Mouse (Mus musculus) CH12.LX (cell line): ENCODE data around the gene Mlxipl. TPM values are rescaled to one million over a fixed set of nuclear protein-coding genes. Genes with fewer than 3 reads are reported as not detected.

ENCODE experiments used
- DNase-seq: peaks from one replicate; pipeline ENCODE4 v3.0.0-alpha.2; 2013; ENCODE audit errors: extremely low read depth
- H3K27ac ChIP-seq: 2 replicates; pipeline ENCODE4 v1.5.1; 2012; ENCODE audit warnings: low read depth, mild to moderate bottlenecking, control low read depth, moderate library complexity; ENCODE audit not compliant: insufficient read depth
- H3K27me3 ChIP-seq: replicated peaks from 2 replicates; pipeline ENCODE3; 2012; ENCODE audit warnings: inconsistent platforms
- H3K36me3 ChIP-seq, 2 experiments: replicated peaks in 1 of 2; 2 replicates each; pipeline versions ENCODE3 to v1.6.1; 2012; ENCODE audit warnings: inconsistent platforms in 1 of 2, low read length in 1 of 2, mild to moderate bottlenecking in 1 of 2, mixed read lengths in 1 of 2, moderate library complexity in 1 of 2; ENCODE audit not compliant: control insufficient read depth in 1 of 2, insufficient read depth in 1 of 2
- H3K4me1 ChIP-seq, 2 experiments: 2 replicates each; pipeline ENCODE4 v1.6.1; 2012; ENCODE audit warnings: inconsistent platforms in 1 of 2, moderate library complexity in 1 of 2; ENCODE audit not compliant: insufficient read depth in 2 of 2, control insufficient read depth in 1 of 2
- H3K4me2 ChIP-seq: 2 replicates; pipeline ENCODE4 v1.6.1; 2012; ENCODE audit warnings: low read depth, mild to moderate bottlenecking, control low read depth; ENCODE audit not compliant: poor library complexity, insufficient read depth, severe bottlenecking
- H3K4me3 ChIP-seq, 3 experiments: fragments of 150-350 bp in 1 of 3; sonication (generic) in 1 of 3; replicated peaks in 1 of 3; 2 replicates each; pipeline versions ENCODE3 to v1.5.1; 2011 to 2012; ENCODE audit warnings: low read depth in 2 of 3, low read length in 2 of 3, mild to moderate bottlenecking in 2 of 3, moderate library complexity in 2 of 3, control low read depth in 1 of 3, improper control_type of control experiment in 1 of 3, inconsistent platforms in 1 of 3, mixed read lengths in 1 of 3; ENCODE audit not compliant: poor library complexity in 1 of 3
- H3K79me2 ChIP-seq: replicated peaks from 2 replicates; pipeline ENCODE4 v1.6.1; 2012; ENCODE audit warnings: mild to moderate bottlenecking, moderate library complexity; ENCODE audit not compliant: control insufficient read depth, poor library complexity, insufficient read depth, severe bottlenecking; ENCODE audit errors: extremely low read depth
- H3K9ac ChIP-seq: 2 replicates; pipeline ENCODE4 v1.6.1; 2012; ENCODE audit warnings: low read depth, mild to moderate bottlenecking, control low read depth, moderate library complexity; ENCODE audit not compliant: insufficient read depth
- H3K9me3 ChIP-seq: replicated peaks from 2 replicates; pipeline ENCODE3; 2012; ENCODE audit warnings: low read length, inconsistent platforms, mixed read lengths
- ELF1 ChIP-seq: IDR thresholded peaks from 2 replicates; pipeline ENCODE4 v1.6.1; 2014; ENCODE audit warnings: low read depth, mild to moderate bottlenecking, inconsistent platforms, low read length, improper control_type of control experiment
- ETS1 ChIP-seq: conservative IDR thresholded peaks from 2 replicates; pipeline ENCODE4 v1.6.1; 2012; ENCODE audit warnings: low read depth, mild to moderate bottlenecking, inconsistent platforms, low read length, improper control_type of control experiment, moderate library complexity
- GABPA ChIP-seq: IDR thresholded peaks from 2 replicates; pipeline ENCODE4 v1.6.1; 2012; ENCODE audit warnings: low read depth, low read length, improper control_type of control experiment, inconsistent platforms; ENCODE audit not compliant: insufficient replicate concordance
- HCFC1 ChIP-seq: IDR thresholded peaks from 2 replicates; pipeline ENCODE4 v1.6.1; 2012; ENCODE audit warnings: low read depth, mild to moderate bottlenecking, inconsistent platforms, low read length, improper control_type of control experiment
- IRF4 ChIP-seq: IDR thresholded peaks from 2 replicates; pipeline ENCODE4 v1.6.1; 2014; ENCODE audit warnings: low read depth, mild to moderate bottlenecking, inconsistent platforms, low read length, improper control_type of control experiment
- JUN ChIP-seq: IDR thresholded peaks from 2 replicates; pipeline ENCODE4 v1.6.1; 2011; ENCODE audit warnings: low read depth, mild to moderate bottlenecking, low read length, improper control_type of control experiment, moderate library complexity; ENCODE audit not compliant: insufficient read depth
- KAT2A ChIP-seq: IDR thresholded peaks from 2 replicates; pipeline ENCODE4 v1.6.1; 2012; ENCODE audit warnings: low read length, improper control_type of control experiment, inconsistent platforms; ENCODE audit not compliant: insufficient replicate concordance
- MAFK ChIP-seq: IDR thresholded peaks from 2 replicates; pipeline ENCODE4 v1.6.1; 2011; ENCODE audit warnings: low read length, improper control_type of control experiment; ENCODE audit not compliant: insufficient replicate concordance
- MAZ ChIP-seq: IDR thresholded peaks from 2 replicates; pipeline ENCODE4 v1.6.1; 2012; ENCODE audit warnings: low read depth, mild to moderate bottlenecking, inconsistent platforms, low read length, improper control_type of control experiment, moderate library complexity
- MEF2A ChIP-seq: IDR thresholded peaks from 2 replicates; pipeline ENCODE4 v1.6.1; 2014; ENCODE audit warnings: low read depth, mild to moderate bottlenecking, inconsistent platforms, low read length, improper control_type of control experiment, borderline replicate concordance
- MXI1 ChIP-seq: IDR thresholded peaks from 2 replicates; pipeline ENCODE4 v1.6.1; 2011; ENCODE audit warnings: mild to moderate bottlenecking, low read depth, low read length, improper control_type of control experiment
- MYC ChIP-seq: IDR thresholded peaks from 2 replicates; pipeline ENCODE4 v1.6.1; 2011; ENCODE audit warnings: low read depth, mild to moderate bottlenecking, improper control_type of control experiment, low read length
- NELFE ChIP-seq: IDR thresholded peaks from 2 replicates; pipeline ENCODE4 v1.6.1; 2011; ENCODE audit warnings: low read depth, low read length, improper control_type of control experiment
- SIN3A ChIP-seq: IDR thresholded peaks from 2 replicates; pipeline ENCODE4 v1.6.1; 2012; ENCODE audit warnings: low read length, improper control_type of control experiment, inconsistent platforms
- TBP ChIP-seq: conservative IDR thresholded peaks from 2 replicates; pipeline ENCODE4 v1.6.1; 2011; ENCODE audit warnings: low read depth, low read length, improper control_type of control experiment
- TCF12 ChIP-seq: IDR thresholded peaks from 2 replicates; pipeline ENCODE4 v1.6.1; 2014; ENCODE audit warnings: low read depth, mild to moderate bottlenecking, inconsistent platforms, low read length, improper control_type of control experiment
- USF1 ChIP-seq: IDR thresholded peaks from 2 replicates; pipeline ENCODE4 v1.6.1; 2014; ENCODE audit warnings: low read depth, mild to moderate bottlenecking, inconsistent platforms, low read length, improper control_type of control experiment
- ZC3H11A ChIP-seq: IDR thresholded peaks from 2 replicates; pipeline ENCODE4 v1.6.1; 2012; ENCODE audit warnings: low read depth, mild to moderate bottlenecking, inconsistent platforms, low read length, improper control_type of control experiment
- ZNF384 ChIP-seq: IDR thresholded peaks from 2 replicates; pipeline ENCODE4 v1.6.1; 2012; ENCODE audit warnings: low read depth, low read length, improper control_type of control experiment, inconsistent platforms
- dilution Hi-C: fragments of 300-500 bp; cut with MboI; formaldehyde crosslinking; loops from 2 replicates; pipeline ENCODE4 v1.14.3; 2020; ENCODE audit warnings: low sequenced_read_pairs; ENCODE audit not compliant: extremely low pct_unique_long_range_greater_than_20kb, extremely low pct_ligation_motif_present
- in situ Hi-C: fragments of 300-500 bp; cut with MboI; formaldehyde crosslinking; loops from 3 replicates; pipeline ENCODE4 v1.14.3; 2019; ENCODE audit warnings: low sequenced_read_pairs, low pct_ligation_motif_present, low pct_unique_long_range_greater_than_20kb, mixed read lengths
- polyA plus RNA-seq: library from polyadenylated mRNA; unstranded; fragments of >175 nt; gene quantifications from 2 replicates; pipeline ENCODE4 v1.2.1, GENCODE M21; 2012; ENCODE audit warnings: low read depth; ENCODE audit not compliant: insufficient read length
- total RNA-seq, 2 experiments: library from RNA; depleted of rRNA; stranded (reverse); fragments of 300-350 nt in 1 of 2; fragments of >200 nt in 1 of 2; gene quantifications; 2 replicates each; pipeline ENCODE4 v1.2.3; 2012 to 2014

Mlxipl gene
- total and polyA plus RNA-seq, 3 experiments = not detected

DNA sequence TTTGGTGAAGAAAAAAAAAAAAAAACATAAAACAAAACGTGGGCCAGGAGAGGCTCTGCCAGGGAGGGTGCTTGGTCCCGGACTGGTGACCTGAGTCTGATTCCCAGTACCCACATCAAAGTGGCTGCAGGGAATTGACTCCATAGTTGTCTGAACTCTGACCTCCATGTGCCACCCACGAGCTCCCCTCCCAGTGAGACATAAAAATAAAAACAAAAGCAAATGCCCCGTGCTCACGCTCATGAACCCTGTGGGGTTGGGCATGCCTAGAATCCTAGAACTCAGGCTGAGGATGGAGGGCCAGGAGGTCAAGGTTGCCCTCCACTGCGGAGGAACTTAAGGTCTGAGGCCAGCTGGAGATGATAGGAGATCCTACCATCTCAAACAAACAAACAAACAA lies 19.3 kb downstream of the Mlxipl start:
- Histone ChIP-seq H3K9ac (no peak overlapping the region), H3K9me3 (peaks cover 18% of the 10 kb centered on the region), H3K36me3 (no peaks in the 10 kb centered on the region), H3K27me3 (peaks cover 80% of the 10 kb centered on the region), H3K27ac (no peak overlapping the region), H3K79me2 (no peaks in the 10 kb centered on the region), H3K4me1 (no peaks in the 10 kb centered on the region), H3K4me3 (no peak overlapping the region), H3K4me2 (no peak overlapping the region)
- DNase-seq = no peak
- in situ Hi-C loops (loop anchor here (25.0 kb wide), 1 partner anchor 197 kb away; the partner anchor contains the start of genes Cldn13 and Tmem270), dilution Hi-C loops (no loop called here)
- TF ChIP-seq GABPA = no peak
- TF ChIP-seq JUN = no peak
- TF ChIP-seq MEF2A = no peak

DNA sequence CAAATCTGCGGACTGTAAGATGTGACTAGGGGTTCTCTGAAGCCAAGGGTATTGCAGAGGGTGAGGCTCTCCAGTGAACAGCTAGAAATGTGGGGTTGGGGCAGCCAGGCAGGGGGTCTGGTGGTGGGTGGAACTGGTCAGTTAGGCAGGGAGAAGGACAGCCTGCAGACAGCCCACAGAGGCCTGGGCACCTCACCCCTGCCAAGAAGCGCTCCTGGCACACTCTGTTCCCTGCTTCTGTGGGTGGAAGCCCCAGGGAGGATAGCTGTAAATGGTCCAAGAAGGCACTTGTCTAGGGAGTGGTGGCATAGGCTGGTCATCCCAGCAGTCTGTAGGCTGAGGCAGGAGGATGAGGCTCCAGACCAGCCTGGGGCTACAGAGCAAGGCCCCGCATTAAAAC lies 19.7 kb downstream of the Mlxipl start:
- H3K27me3 ChIP-seq = peaks cover 77% of the 10 kb centered on the region
- no peak for TF ChIP-seq ELF1
- TF ChIP-seq MAZ = no peak
- no peak for TF ChIP-seq MAFK
- TF ChIP-seq IRF4 = no peak
- no peak for TF ChIP-seq TBP
- no peak for TF ChIP-seq MXI1
- TF ChIP-seq MYC = no peak
- TF ChIP-seq HCFC1 = no peak
- no peak for TF ChIP-seq USF1
- no peak for TF ChIP-seq ZNF384
- no peak for TF ChIP-seq ZC3H11A
- TF ChIP-seq SIN3A = no peak
- TF ChIP-seq JUN = no peak
- no peak for TF ChIP-seq ETS1
- TF ChIP-seq TCF12 = no peak
- no peak for TF ChIP-seq NELFE
- TF ChIP-seq KAT2A = no peak
- dilution Hi-C loops = no loop called here
- H3K9me3 ChIP-seq = peaks cover 18% of the 10 kb centered on the region
- H3K4me1 ChIP-seq = no peaks in the 10 kb centered on the region
- no peak overlapping the region for H3K9ac ChIP-seq
- H3K36me3 ChIP-seq = no peaks in the 10 kb centered on the region
- in situ Hi-C loops = loop anchor here (25.0 kb wide), 1 partner anchor 197 kb away; the partner anchor contains the start of genes Cldn13 and Tmem270
- no peak for DNase-seq
- no peak overlapping the region for H3K27ac ChIP-seq
- no peaks in the 10 kb centered on the region for H3K79me2 ChIP-seq
- H3K4me3 ChIP-seq = no peak overlapping the region
- no peak overlapping the region for H3K4me2 ChIP-seq
